Mouse (Mus musculus): ENCODE data around the gene Mmd2.

Mmd2 gene

DNA sequence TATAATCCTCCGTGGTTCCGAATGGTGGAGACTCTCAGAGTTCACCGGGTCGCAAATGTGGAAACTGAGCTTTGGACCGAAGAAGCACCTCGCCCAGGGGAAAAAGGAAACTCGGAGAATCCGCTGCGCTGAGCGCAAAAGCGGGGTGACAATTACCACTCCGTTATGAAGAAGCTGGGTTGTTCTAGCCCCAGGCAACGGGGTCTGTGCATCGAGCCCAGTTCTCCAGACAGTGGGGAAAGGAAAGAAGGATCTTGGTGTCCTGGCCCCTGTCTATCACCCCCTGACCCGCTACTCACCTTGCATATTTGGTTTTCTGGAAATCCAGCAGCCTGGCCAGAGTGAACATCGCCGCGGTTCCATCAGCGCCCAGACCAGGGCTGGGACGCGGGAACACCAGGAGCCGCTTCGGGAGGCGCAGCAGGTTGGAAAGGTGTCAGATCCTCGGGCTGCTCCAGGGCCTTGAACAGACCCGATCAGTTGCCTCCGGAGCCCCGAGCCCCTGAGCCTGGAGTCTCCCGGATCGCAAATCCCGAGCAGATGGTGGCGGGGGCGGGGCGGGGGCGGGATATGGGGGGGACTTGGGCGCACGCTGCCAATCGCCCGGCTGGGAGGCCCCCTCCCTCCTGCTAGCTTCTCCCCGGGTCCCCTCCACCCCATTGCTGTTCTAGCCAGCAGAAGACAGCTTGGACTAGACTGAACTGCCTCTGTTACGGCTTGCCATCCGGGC lies at the start of gene Mmd2:
Gene Mmd2, minus strand, starts transcription at position 542 of the 730 bp plus-strand sequence.
- no peak for DNase-seq (ENCODE audit: low read depth, low spot score)

DNA sequence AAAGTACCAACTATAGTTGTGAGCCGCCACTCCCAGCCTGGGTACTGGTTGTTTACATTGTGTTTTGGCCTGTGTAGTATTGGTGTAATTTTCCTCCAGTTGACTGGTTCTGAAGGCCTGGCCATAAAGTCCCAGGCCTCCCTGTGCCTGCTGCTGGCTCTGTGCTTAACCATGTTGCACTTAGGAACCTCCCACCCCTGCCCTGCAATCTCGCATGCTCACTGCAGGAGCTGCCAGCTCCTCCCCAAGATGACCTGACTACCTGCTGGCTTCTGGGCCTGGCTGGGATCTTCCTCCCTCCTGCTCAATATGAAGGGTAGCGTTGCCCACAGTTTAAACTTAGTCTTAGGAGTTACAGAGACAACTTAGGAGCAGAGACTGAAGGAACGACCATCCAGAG lies 43.7 kb upstream of the Mmd2 start:
- DNase-seq (ENCODE audit: low read depth, low spot score): no peak

DNA sequence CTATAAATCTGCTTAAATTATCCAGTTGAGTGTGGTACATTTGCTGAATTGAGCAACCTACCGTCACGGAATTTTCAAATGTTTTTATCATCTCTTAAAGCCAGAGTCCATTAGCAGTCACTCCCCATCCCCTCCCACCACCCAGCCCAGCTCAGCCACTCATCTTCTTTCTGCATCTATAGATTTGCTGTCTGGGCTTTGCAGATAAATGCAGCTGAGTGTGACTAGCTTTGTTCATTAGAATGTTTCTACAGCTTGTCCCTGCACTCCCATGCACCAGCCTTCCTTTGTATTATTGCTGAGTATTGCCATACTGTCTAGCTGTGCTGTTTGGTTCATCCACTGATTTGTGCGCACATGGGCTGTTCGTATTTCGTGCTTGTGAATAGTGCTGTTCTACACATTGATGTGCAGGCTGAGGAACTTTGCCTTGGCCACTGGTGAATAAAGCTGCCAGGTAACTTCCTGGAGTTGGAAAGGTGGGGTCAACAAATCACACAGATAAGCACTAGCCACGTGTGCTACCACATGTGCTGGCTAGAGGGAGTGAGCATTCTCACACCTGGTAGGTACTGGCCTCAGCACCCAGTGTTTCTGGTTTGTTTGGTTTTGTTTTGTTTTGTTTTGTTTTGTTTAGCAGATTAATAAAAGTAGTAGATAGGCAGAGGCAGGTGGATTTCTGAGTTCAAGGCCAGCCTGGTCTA lies 42.3 kb upstream of the Mmd2 start:
- DNase-seq (ENCODE audit: low read depth, low spot score): peak; percentile 55

DNA sequence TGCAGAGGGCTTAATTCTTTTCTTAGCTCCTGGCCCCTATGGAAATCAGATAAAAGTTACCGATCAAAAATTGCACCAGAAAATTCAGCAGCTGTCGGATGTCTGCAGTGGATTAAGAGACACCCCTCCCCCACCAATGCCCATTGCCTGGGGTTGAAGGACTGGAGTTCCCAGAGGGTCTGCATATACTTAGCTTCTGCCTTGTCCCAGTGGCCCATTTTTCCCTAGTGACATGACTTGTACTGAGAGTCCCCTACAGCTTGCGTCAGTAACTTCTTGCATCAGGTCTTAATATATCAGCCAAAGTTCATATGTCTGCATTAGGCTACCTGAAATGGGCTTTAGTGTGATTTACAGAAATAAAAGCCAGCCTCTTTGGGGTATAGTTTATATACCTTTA lies 41.8 kb upstream of the Mmd2 start:
- no peak for DNase-seq (ENCODE audit: low read depth, low spot score)

- no peak for DNase-seq (ENCODE audit: low read depth, low spot score)
These were observed 41.0 kb upstream of the Mmd2 start for GRCm38 (mm10) chr5:142649460-142650050.

DNA sequence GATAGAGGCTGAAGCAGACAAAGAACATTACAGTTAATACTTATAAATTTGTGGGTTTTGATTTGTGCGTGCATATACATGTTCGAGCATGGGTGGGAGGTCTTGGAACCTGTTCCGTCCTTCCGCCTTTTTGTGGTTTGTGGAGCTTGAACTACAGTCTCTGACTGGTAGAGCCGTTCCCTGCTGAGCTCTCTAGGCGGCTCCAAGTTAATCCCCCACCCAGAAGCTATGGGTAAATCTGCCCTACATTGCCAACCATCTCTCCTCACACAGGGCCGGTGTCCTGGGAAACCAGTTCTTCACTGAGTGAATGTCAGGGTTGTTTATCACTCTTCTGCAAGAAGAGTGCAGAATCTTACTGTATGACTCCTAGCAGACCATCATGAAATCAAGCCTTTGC lies 39.6 kb upstream of the Mmd2 start:
- DNase-seq (ENCODE audit: low read depth, low spot score): no peak

DNA sequence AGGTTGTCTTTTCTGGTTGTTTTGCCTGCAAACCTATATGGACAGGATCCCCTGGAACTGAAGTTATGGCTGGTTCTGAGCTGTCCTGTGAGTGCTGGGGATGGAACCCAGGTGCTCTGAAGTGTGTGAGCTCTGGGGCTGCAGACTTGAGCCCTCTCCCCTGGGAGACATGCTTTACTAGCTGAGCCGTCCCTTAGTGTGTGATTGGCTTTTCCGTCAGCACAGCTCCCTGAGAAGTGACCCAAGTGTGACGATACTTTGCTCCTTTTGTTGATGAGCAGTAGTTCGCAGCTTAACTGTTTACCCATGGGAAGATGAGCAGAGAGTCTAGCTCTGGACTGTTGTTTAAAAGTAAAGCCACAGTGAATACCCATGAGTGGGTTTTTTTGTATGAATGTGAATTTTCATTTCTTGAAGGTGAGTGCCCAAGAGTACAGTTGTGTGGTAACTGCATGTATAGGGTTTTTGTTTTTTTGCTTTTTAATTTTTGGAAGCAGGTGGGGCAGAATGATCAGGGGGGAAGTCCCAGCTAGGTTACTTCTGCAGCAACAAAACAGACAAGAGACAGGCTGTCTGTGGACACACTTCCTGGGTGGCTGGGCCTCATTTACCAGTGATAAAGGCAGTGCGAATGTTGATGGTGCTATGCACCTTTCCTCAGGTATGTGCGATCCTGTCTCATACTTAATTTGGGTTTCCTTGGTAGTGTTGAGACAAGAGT lies 32.9 kb upstream of the Mmd2 start:
- no peak for DNase-seq (ENCODE audit: low read depth, low spot score)

DNA sequence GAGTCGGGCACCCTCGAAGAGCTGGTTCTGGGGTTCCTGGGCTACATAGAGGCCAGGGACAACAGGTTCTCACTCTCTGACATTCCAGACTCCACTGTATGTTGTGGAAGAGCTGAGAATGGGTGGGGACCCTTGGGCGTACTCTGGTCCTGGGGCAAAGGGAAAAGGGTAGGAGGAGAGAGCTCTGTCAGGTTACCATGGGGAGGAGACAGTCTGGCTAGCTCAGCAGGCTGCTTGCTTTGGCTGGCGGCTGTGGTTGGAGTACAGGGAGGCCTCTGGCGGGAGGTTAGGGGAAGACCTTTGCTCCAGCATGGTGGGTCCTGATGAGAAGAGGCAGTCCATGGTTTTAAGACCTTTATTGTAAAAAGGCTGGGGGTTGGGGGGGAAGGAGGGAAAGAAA lies 31.5 kb upstream of the Mmd2 start:
- DNase-seq (ENCODE audit: low read depth, low spot score): no peak

DNA sequence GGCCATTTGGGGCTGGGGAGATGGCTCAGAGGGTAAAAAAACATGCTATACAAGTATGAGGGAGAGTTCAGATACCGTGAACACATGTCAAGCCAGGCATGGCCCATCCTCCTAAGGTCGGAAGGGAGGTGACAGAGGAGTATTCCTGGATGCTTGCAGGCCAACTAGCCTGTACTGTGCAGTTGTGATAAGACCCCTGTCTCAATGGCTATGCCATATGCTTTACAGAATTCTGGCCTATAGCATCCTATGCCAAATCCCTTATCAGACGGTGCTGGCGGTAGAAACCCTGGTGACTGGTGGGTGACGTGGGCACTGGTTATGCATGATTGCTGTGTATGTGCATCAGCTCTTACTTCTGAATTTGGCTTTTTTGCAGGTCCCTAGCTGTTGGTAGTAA lies 29.2 kb upstream of the Mmd2 start:
- no peak for DNase-seq (ENCODE audit: low read depth, low spot score)

DNA sequence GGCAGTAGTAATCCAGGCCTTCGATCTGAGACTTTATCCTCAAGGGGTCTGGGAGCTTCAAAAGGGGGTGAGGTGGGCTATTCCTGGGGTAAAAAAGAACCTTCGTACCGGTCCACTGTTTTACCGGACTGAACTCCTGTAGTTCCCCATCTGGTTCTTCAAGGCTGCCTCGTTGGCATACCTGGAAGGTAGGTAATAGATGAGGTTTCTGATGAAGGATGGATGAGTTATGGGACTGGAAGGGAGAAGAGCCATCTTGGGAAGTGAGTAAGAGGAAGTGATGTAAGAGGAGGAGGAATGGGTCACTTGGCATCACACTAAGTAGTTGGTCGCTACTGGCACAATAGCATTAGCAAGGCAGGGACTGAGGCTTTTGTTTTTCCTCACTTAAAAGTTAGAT lies 21.6 kb upstream of the Mmd2 start:
- DNase-seq (ENCODE audit: low read depth, low spot score): no peak

GRCm38 (mm10) chr5:142629663-142630025 lies 21.0 kb upstream of the Mmd2 start:
- no peak for DNase-seq (ENCODE audit: low read depth, low spot score)

GRCm38 (mm10) chr5:142628726-142629662 lies 20.4 kb upstream of the Mmd2 start:
- DNase-seq (ENCODE audit: low read depth, low spot score): peak; percentile 89

DNA sequence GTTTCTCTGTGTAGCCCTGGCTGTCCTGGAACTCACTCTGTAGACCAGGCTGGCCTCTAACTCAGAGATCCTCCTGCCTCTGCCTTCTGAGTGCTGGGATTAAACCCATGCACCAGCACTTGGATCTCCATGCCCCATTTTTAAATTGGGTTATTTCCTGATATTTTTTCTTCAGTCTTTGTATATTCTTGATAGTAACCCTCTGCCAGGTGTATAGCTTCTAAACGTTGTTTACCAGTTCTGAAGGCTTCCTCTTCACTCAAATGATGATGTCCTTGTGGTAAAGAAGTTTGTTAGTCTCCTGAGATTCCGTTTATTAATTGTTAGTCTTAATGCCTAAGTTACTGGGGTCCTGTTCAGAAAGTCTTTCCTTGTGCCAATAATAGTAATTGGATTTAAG lies 18.8 kb upstream of the Mmd2 start, which contains the start of gene Wipi2:
Gene Wipi2, plus strand, starts transcription at position 301 of the 400 bp plus-strand sequence.
- no peak for DNase-seq (ENCODE audit: low read depth, low spot score)

- DNase-seq (ENCODE audit: low read depth, low spot score): no peak
These were observed 14.5 kb upstream of the Mmd2 start for GRCm38 (mm10) chr5:142623080-142623479.

DNA sequence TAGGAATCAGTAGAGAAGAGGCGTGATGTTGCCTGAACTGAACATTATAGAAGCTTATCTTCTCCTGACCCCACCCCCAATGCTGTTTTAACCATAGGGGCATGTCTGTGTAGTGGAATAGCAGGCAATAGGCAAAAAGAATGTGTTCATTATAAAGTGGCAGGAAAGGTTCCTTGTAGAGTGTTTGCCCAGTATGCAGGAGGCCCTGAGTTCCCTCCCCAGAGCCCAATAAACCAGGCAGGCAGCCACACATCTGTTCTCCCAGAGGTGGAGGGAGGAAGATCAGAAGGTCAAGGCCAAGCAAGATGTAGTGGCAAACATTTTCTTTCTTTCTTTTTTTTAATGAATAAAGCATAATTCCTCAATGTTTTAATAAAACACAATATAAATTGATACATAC lies 13.5 kb upstream of the Mmd2 start:
- no peak for DNase-seq (ENCODE audit: low read depth, low spot score)

DNA sequence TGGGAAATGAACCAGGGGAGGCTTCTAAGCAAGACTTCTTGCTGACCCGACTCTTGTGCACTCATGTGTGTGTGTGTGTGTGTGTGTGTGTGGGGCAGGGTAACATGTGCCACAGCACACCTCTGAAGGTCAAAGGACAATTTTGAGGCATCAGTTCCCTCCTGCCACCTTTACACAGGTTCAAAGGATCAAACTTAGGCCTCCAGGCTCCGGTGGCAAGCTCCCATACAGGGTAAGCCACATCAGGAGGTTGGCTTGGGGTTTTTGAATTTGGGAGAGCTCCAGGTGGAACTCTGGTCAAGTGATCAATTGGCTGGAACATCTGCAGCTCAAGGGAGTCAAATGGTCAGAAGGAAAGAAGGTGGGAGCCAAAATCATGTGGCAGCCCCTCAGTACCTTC lies 12.8 kb upstream of the Mmd2 start:
- DNase-seq (ENCODE audit: low read depth, low spot score): no peak

DNA sequence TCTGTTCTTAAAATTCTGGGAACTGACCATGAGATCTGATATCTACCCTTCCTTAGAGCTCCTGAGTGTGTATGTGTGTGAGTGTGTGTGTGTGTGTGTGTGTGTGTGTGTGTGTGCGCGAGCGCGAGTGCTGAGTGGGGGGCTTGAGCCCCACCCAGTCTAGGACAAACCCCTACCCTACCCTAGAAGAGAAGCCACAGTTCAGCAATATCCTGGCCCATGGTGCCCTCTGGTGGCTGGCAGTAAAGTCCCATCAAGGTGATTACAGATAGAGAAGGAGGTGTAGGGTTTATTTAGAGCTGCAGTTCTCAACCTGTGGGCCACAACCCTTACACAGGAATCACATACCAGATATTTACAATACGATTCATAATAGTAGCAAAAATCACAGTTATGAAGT lies 11.3 kb upstream of the Mmd2 start:
- DNase-seq (ENCODE audit: low read depth, low spot score): no peak

DNA sequence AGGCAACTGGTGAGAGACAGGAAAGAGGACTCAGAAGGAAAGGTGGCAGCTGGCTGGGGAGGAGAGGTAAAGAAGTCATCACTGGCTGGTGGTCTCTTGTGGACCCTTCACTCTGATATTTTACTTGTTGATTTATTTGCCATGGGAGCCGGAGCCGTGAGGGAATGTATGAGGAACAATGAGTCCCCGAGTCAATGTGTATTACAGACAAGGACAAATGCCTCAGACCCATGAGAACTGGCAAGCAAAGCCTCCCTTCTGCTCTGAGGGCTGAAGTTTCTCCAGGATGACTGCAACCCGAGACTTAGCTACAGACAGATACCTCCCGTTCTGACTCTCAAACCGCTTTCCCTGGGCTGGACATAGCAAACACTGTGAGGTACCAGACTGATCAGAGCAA lies 7.7 kb upstream of the Mmd2 start:
- no peak for DNase-seq (ENCODE audit: low read depth, low spot score)

- no peak for DNase-seq (ENCODE audit: low read depth, low spot score)
These were observed 7.0 kb upstream of the Mmd2 start for GRCm38 (mm10) chr5:142615638-142616037.

- no peak for DNase-seq (ENCODE audit: low read depth, low spot score)
These were observed 5.9 kb upstream of the Mmd2 start for GRCm38 (mm10) chr5:142614513-142614912.

DNA sequence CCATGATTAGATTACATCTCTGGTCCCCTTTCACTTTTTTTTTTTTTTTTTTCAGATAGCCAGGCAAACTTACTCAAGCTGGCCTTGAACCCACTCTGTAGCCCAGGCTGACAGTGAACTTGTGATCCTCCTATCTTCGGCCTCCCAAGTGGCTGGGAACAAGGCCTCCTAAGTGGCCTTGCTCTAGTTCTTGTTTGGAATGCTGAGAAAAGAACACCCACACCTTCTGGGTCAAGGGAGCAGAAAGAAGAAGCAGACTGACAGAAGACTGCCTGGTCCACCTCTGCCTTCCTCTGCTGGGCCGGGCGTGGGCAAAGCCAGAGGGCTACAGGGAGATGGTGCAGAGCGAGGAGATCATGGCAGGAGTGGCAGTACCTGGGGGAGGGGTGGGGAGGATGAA lies 1.8 kb upstream of the Mmd2 start:
- DNase-seq (ENCODE audit: low read depth, low spot score): no peak
